Mouse (Mus musculus) testis, adult 2 months (tissue): Measurements from ENCODE around the gene Slc51a. TPM values are rescaled to one million over a fixed set of nuclear protein-coding genes. Genes with fewer than 3 reads are reported as not detected.

Experiments used
- H3K27ac ChIP-seq: fragments of 200-500 bp; 2 replicates; pipeline ENCODE4 v1.5.1; 2012; ENCODE audit warnings: low read depth, low read length; ENCODE audit not compliant: control insufficient read depth, insufficient read depth
- H3K27me3 ChIP-seq: fragments of 200-500 bp; 2 replicates; pipeline ENCODE4 v1.6.1; 2012; ENCODE audit warnings: mild to moderate bottlenecking, low read length, moderate library complexity; ENCODE audit not compliant: control insufficient read depth, insufficient read depth
- H3K36me3 ChIP-seq: fragments of 200-500 bp; 2 replicates; pipeline ENCODE4 v1.6.1; 2012; ENCODE audit warnings: mild to moderate bottlenecking, low read length; ENCODE audit not compliant: control insufficient read depth, insufficient read depth
- H3K4me1 ChIP-seq: fragments of 200-500 bp; 2 replicates; pipeline ENCODE4 v1.6.1; 2012; ENCODE audit warnings: low read length; ENCODE audit not compliant: control insufficient read depth, insufficient read depth
- H3K4me3 ChIP-seq: fragments of 200-500 bp; 2 replicates; pipeline ENCODE4 v1.5.1; 2012; ENCODE audit warnings: low read depth, mild to moderate bottlenecking, low read length, moderate library complexity, mixed read lengths; ENCODE audit not compliant: control insufficient read depth
- CTCF ChIP-seq: fragments of 200-500 bp; IDR thresholded peaks from 2 replicates; pipeline ENCODE4 v1.5.1; 2012; ENCODE audit warnings: low read depth, mild to moderate bottlenecking, inconsistent platforms, low read length, moderate library complexity; ENCODE audit not compliant: control insufficient read depth, insufficient read depth, insufficient replicate concordance
- POLR2A ChIP-seq: fragments of 200-500 bp; IDR thresholded peaks from 2 replicates; pipeline ENCODE4 v1.6.1; 2012; ENCODE audit warnings: low read depth, mild to moderate bottlenecking, inconsistent platforms, low read length, moderate library complexity; ENCODE audit not compliant: control insufficient read depth
- polyA plus RNA-seq: library from polyadenylated mRNA; depleted of rRNA; stranded (reverse); fragments of >200 nt; gene quantifications from 2 replicates; pipeline ENCODE4 v1.2.3, GENCODE M21; 2012

Gene Slc51a
- polyA plus RNA-seq, 1 experiment, result 0.49 TPM

- no peaks in the 10 kb centered on the region for H3K36me3 ChIP-seq
- H3K27me3 ChIP-seq, result no peaks in the 10 kb centered on the region
- no peak overlapping the region for H3K27ac ChIP-seq
- TF ChIP-seq POLR2A, result no peak
- TF ChIP-seq CTCF, result no peak
- H3K4me1 ChIP-seq, result peaks cover 3% of the 10 kb centered on the region; the same call in 1 of the 2 replicates
- no peak overlapping the region for H3K4me3 ChIP-seq
Observed at GRCm38 (mm10) chr16:32512921-32513320, 25.2 kb upstream of the Slc51a start.

- TF ChIP-seq POLR2A (no peak), CTCF (no peak)
- no peaks in the 10 kb centered on the region for H3K27me3 ChIP-seq
- H3K4me3 ChIP-seq, result no peak overlapping the region
- H3K27ac ChIP-seq, result no peak overlapping the region
- peaks cover 3% of the 10 kb centered on the region; the same call in 1 of the 2 replicates for H3K4me1 ChIP-seq
- no peaks in the 10 kb centered on the region for H3K36me3 ChIP-seq
Observed at GRCm38 (mm10) chr16:32511827-32512490, 24.3 kb upstream of the Slc51a start.

- no peaks in the 10 kb centered on the region for H3K36me3 ChIP-seq
- no peak for TF ChIP-seq CTCF
- no peak for TF ChIP-seq POLR2A
- H3K4me3 ChIP-seq, result no peak overlapping the region
- no peaks in the 10 kb centered on the region for H3K27me3 ChIP-seq
- no peak overlapping the region for H3K27ac ChIP-seq
- H3K4me1 ChIP-seq, result peaks cover 3% of the 10 kb centered on the region; the same call in 1 of the 2 replicates
Observed at GRCm38 (mm10) chr16:32511338-32511734, 23.7 kb upstream of the Slc51a start.

- H3K27me3 ChIP-seq, result no peaks in the 10 kb centered on the region
- H3K4me1 ChIP-seq, result no peaks in the 10 kb centered on the region; the same call in 1 of the 2 replicates
- H3K4me3 ChIP-seq, result no peak overlapping the region
- H3K36me3 ChIP-seq, result no peaks in the 10 kb centered on the region
- TF ChIP-seq CTCF, result no peak
- no peak for TF ChIP-seq POLR2A
- H3K27ac ChIP-seq, result no peak overlapping the region
Observed at GRCm38 (mm10) chr16:32510399-32511337, 23.0 kb upstream of the Slc51a start.

GRCm38 (mm10) chr16:32509066-32509942 lies 21.6 kb upstream of the Slc51a start:
- Histone ChIP-seq H3K27ac (no peak overlapping the region), H3K27me3 (no peaks in the 10 kb centered on the region), H3K4me1 (no peaks in the 10 kb centered on the region; the same call in 1 of the 2 replicates), H3K4me3 (no peak overlapping the region), H3K36me3 (no peaks in the 10 kb centered on the region)
- no peak for TF ChIP-seq CTCF
- TF ChIP-seq POLR2A, result no peak

- no peak overlapping the region for H3K4me3 ChIP-seq
- no peaks in the 10 kb centered on the region; the same call in 1 of the 2 replicates for H3K4me1 ChIP-seq
- TF ChIP-seq CTCF, result no peak
- no peak for TF ChIP-seq POLR2A
- no peaks in the 10 kb centered on the region for H3K36me3 ChIP-seq
- no peak overlapping the region for H3K27ac ChIP-seq
- H3K27me3 ChIP-seq, result no peaks in the 10 kb centered on the region
Observed at GRCm38 (mm10) chr16:32508506-32509065, 20.9 kb upstream of the Slc51a start.

GRCm38 (mm10) chr16:32508035-32508434 lies 20.4 kb upstream of the Slc51a start:
- no peaks in the 10 kb centered on the region; the same call in 1 of the 2 replicates for H3K4me1 ChIP-seq
- H3K36me3 ChIP-seq, result no peaks in the 10 kb centered on the region
- H3K4me3 ChIP-seq, result no peak overlapping the region
- no peaks in the 10 kb centered on the region for H3K27me3 ChIP-seq
- TF ChIP-seq POLR2A (no peak), CTCF (no peak)
- H3K27ac ChIP-seq, result no peak overlapping the region
